Mouse (Mus musculus): ENCODE measurements around the gene Itsn1.

GRCm38 (mm10) chr16:91833981-91834380 is 104.9 kb downstream of the Itsn1 start:
- TF ChIP-seq CTCF (conservative IDR thresholded peaks at IDR 0.05; ENCODE audit: low read length), result no peak
- no peak for TF ChIP-seq NANOG (IDR thresholded peaks at IDR 0.05; ENCODE audit: borderline replicate concordance, low read length)

All from E14TG2a.4 (cell line).